Mouse (Mus musculus) MEL-GATA-1-ER (cell line): ENCODE data around the gene Carnmt1.
"Not testable (repeated sequence)": the region's sequence is repeated elsewhere in the genome, so short reads cannot be mapped to it uniquely, and the experiment has no call there.

ENCODE experiments used
- DNase-seq: peaks from one replicate; pipeline ENCODE4 v3.0.0-alpha.2; 2012; ENCODE audit warnings: low read depth; ENCODE audit errors: extremely low read depth

The Carnmt1 gene

GRCm38 (mm10) chr19:18712153-18712865 lies 41.7 kb downstream of the Carnmt1 start:
- peak; percentile 72 for DNase-seq

GRCm38 (mm10) chr19:18712866-18713300 lies 42.3 kb downstream of the Carnmt1 start, which contains the start of gene D030056L22Rik:
TSS of gene D030056L22Rik (plus strand) at chr19:18713193.
- peak; percentile 83 for DNase-seq

GRCm38 (mm10) chr19:18713357-18713756 lies 42.8 kb downstream of the Carnmt1 start:
- DNase-seq = not testable (repeated sequence)

GRCm38 (mm10) chr19:18716374-18716773 lies 45.8 kb downstream of the Carnmt1 start:
- DNase-seq = peak; percentile 66

GRCm38 (mm10) chr19:18720337-18720736 lies 49.8 kb downstream of the Carnmt1 start:
- no peak for DNase-seq

GRCm38 (mm10) chr19:18725186-18725585 lies 54.6 kb downstream of the Carnmt1 start:
- no peak for DNase-seq

GRCm38 (mm10) chr19:18730255-18730654 lies 59.7 kb downstream of the Carnmt1 start:
- no peak for DNase-seq

GRCm38 (mm10) chr19:18731077-18731476 lies 60.5 kb downstream of the Carnmt1 start:
- no peak for DNase-seq

- DNase-seq = peak; percentile 82
These were observed 65.3 kb downstream of the Carnmt1 start for GRCm38 (mm10) chr19:18735901-18736300.

GRCm38 (mm10) chr19:18739146-18739545 lies 68.6 kb downstream of the Carnmt1 start:
- no peak for DNase-seq

- DNase-seq = no peak
These were observed 73.4 kb downstream of the Carnmt1 start for GRCm38 (mm10) chr19:18743946-18744345.

GRCm38 (mm10) chr19:18746576-18747340 lies 76.2 kb downstream of the Carnmt1 start:
- no peak for DNase-seq

- no peak for DNase-seq
These were observed 76.8 kb downstream of the Carnmt1 start for GRCm38 (mm10) chr19:18747379-18747778.

GRCm38 (mm10) chr19:18749598-18750339 lies 79.2 kb downstream of the Carnmt1 start, which contains the start of gene Trpm6:
TSS of gene Trpm6 (plus strand) at chr19:18749983.
- DNase-seq = no peak
